Mouse (Mus musculus) MEL (cell line): Measurements from ENCODE around the gene Kif18a. TPM values are rescaled to one million over a fixed set of nuclear protein-coding genes. Genes with fewer than 3 reads are reported as not detected.

Experiments used
- DNase-seq: peaks from one replicate; pipeline ENCODE4 v3.0.0; 2011; ENCODE audit warnings: low read depth, low spot score
- H3K27ac ChIP-seq: 2 replicates; pipeline ENCODE4 v1.5.1; 2012; ENCODE audit warnings: low read depth, mild to moderate bottlenecking, control low read depth, low read length, moderate library complexity; ENCODE audit not compliant: control insufficient read depth
- H3K27me3 ChIP-seq, 2 experiments: fragments of 150-350 bp in 1 of 2; sonication (generic) in 1 of 2; 2 replicates each; pipeline ENCODE4 v1.6.1; 2012; ENCODE audit warnings: low read length in 2 of 2, mild to moderate bottlenecking in 2 of 2, improper control_type of control experiment in 1 of 2, moderate library complexity in 1 of 2; ENCODE audit not compliant: insufficient read depth in 2 of 2, control insufficient read depth in 1 of 2
- H3K36me3 ChIP-seq, 2 experiments: 2 replicates each; pipeline ENCODE4 v1.6.1; 2012 to 2014; ENCODE audit warnings: low read length in 2 of 2, improper control_type of control experiment in 1 of 2, inconsistent platforms in 1 of 2, mild to moderate bottlenecking in 1 of 2; ENCODE audit not compliant: insufficient read depth in 2 of 2, control insufficient read depth in 1 of 2
- H3K4me1 ChIP-seq, 2 experiments: fragments of 150-350 bp in 1 of 2; sonication (generic) in 1 of 2; 2 replicates each; pipeline ENCODE4 v1.6.1; 2012; ENCODE audit warnings: low read length in 2 of 2, improper control_type of control experiment in 1 of 2, mild to moderate bottlenecking in 1 of 2; ENCODE audit not compliant: insufficient read depth in 2 of 2, control insufficient read depth in 1 of 2
- H3K4me3 ChIP-seq, 2 experiments: fragments of 150-350 bp in 1 of 2; sonication (generic) in 1 of 2; 2 replicates each; pipeline ENCODE4 v1.5.1; 2012; ENCODE audit warnings: low read depth in 2 of 2, low read length in 2 of 2, mild to moderate bottlenecking in 2 of 2, moderate library complexity in 2 of 2, control low read depth in 1 of 2, improper control_type of control experiment in 1 of 2; ENCODE audit not compliant: control insufficient read depth in 1 of 2, insufficient read depth in 1 of 2
- H3K79me2 ChIP-seq: 2 replicates; pipeline ENCODE4 v1.6.1; 2012; ENCODE audit warnings: mild to moderate bottlenecking, low read length, moderate library complexity; ENCODE audit not compliant: control insufficient read depth, poor library complexity, insufficient read depth
- H3K9ac ChIP-seq: 2 replicates; pipeline ENCODE4 v1.6.1; 2012; ENCODE audit warnings: low read depth, mild to moderate bottlenecking, control low read depth, low read length, moderate library complexity; ENCODE audit not compliant: control insufficient read depth, poor library complexity, severe bottlenecking
- H3K9me3 ChIP-seq: fragments of 150-350 bp; sonication (generic); replicated peaks from 2 replicates; pipeline ENCODE4 v1.6.1; 2012; ENCODE audit warnings: mild to moderate bottlenecking, low read length, improper control_type of control experiment, moderate library complexity; ENCODE audit not compliant: insufficient read depth
- BHLHE40 ChIP-seq: IDR thresholded peaks from 2 replicates; pipeline ENCODE4 v1.6.1; 2012; ENCODE audit warnings: low read depth, mild to moderate bottlenecking, inconsistent platforms, low read length, improper control_type of control experiment, borderline replicate concordance
- CHD1 ChIP-seq: IDR thresholded peaks from 2 replicates; pipeline ENCODE4 v1.6.1; 2012; ENCODE audit warnings: low read depth, mild to moderate bottlenecking, inconsistent platforms, low read length, improper control_type of control experiment
- CHD2 ChIP-seq: IDR thresholded peaks from 2 replicates; pipeline ENCODE4 v1.6.1; 2011; ENCODE audit warnings: low read length, improper control_type of control experiment
- E2F4 ChIP-seq: IDR thresholded peaks from 2 replicates; pipeline ENCODE4 v1.6.1; 2011; ENCODE audit warnings: low read depth, low read length, improper control_type of control experiment, borderline replicate concordance
- EP300 ChIP-seq, 2 experiments: IDR thresholded peaks; 2 replicates each; pipeline ENCODE4 v1.6.1; 2011; ENCODE audit warnings: improper control_type of control experiment in 2 of 2, low read length in 2 of 2, low read depth in 1 of 2, mild to moderate bottlenecking in 1 of 2
- GABPA ChIP-seq: IDR thresholded peaks from 2 replicates; pipeline ENCODE4 v1.6.1; 2012; ENCODE audit warnings: low read depth, mild to moderate bottlenecking, inconsistent platforms, low read length, improper control_type of control experiment, moderate library complexity
- GATA1 ChIP-seq: IDR thresholded peaks from 2 replicates; pipeline ENCODE4 v1.6.1; 2011; ENCODE audit warnings: low read depth, low read length, improper control_type of control experiment
- MAFK ChIP-seq: IDR thresholded peaks from 2 replicates; pipeline ENCODE4 v1.6.1; 2011; ENCODE audit warnings: low read depth, mild to moderate bottlenecking, low read length, improper control_type of control experiment, borderline replicate concordance
- MAX ChIP-seq: IDR thresholded peaks from 2 replicates; pipeline ENCODE4 v1.6.1; 2011; ENCODE audit warnings: low read length, improper control_type of control experiment
- MAZ ChIP-seq: IDR thresholded peaks from 2 replicates; pipeline ENCODE4 v1.6.1; 2012; ENCODE audit warnings: low read depth, mild to moderate bottlenecking, inconsistent platforms, low read length, improper control_type of control experiment
- MEF2A ChIP-seq: IDR thresholded peaks from 2 replicates; pipeline ENCODE4 v1.6.1; 2014; ENCODE audit warnings: low read depth, mild to moderate bottlenecking, inconsistent platforms, low read length, improper control_type of control experiment; ENCODE audit not compliant: poor library complexity, insufficient replicate concordance, severe bottlenecking; ENCODE audit errors: extremely low read depth
- MXI1 ChIP-seq: IDR thresholded peaks from 2 replicates; pipeline ENCODE4 v1.6.1; 2011; ENCODE audit warnings: mild to moderate bottlenecking, low read depth, low read length, improper control_type of control experiment
- MYB ChIP-seq: IDR thresholded peaks from 2 replicates; pipeline ENCODE4 v1.6.1; 2011; ENCODE audit warnings: mild to moderate bottlenecking, low read depth, low read length, improper control_type of control experiment
- NELFE ChIP-seq: IDR thresholded peaks from 2 replicates; pipeline ENCODE4 v1.6.1; 2011; ENCODE audit warnings: low read depth, low read length, improper control_type of control experiment
- NRF1 ChIP-seq: IDR thresholded peaks from 2 replicates; pipeline ENCODE4 v1.6.1; 2014; ENCODE audit warnings: low read depth, mild to moderate bottlenecking, inconsistent platforms, low read length, improper control_type of control experiment, moderate library complexity; ENCODE audit not compliant: poor library complexity, insufficient read depth, severe bottlenecking
- POLR2AphosphoS2 ChIP-seq: IDR thresholded peaks from 2 replicates; pipeline ENCODE4 v1.6.1; 2011; ENCODE audit warnings: low read length, improper control_type of control experiment
- RCOR1 ChIP-seq: IDR thresholded peaks from 2 replicates; pipeline ENCODE4 v1.6.1; 2012; ENCODE audit warnings: low read depth, mild to moderate bottlenecking, inconsistent platforms, low read length, improper control_type of control experiment
- SIN3A ChIP-seq: IDR thresholded peaks from 2 replicates; pipeline ENCODE4 v1.6.1; 2012; ENCODE audit warnings: low read length, improper control_type of control experiment, inconsistent platforms
- SMC3 ChIP-seq: IDR thresholded peaks from 2 replicates; pipeline ENCODE4 v1.6.1; 2011; ENCODE audit warnings: low read depth, low read length, improper control_type of control experiment
- TAL1 ChIP-seq: IDR thresholded peaks from 2 replicates; pipeline ENCODE4 v1.6.1; 2012; ENCODE audit warnings: mild to moderate bottlenecking, inconsistent platforms, low read length, moderate library complexity, mixed read lengths
- TBP ChIP-seq: IDR thresholded peaks from 2 replicates; pipeline ENCODE4 v1.8.0; 2011; ENCODE audit warnings: low read depth, low read length, improper control_type of control experiment
- TCF12 ChIP-seq: IDR thresholded peaks from 2 replicates; pipeline ENCODE4 v1.6.1; 2014; ENCODE audit warnings: low read depth, mild to moderate bottlenecking, inconsistent platforms, low read length, improper control_type of control experiment, moderate library complexity
- UBTF ChIP-seq: IDR thresholded peaks from 2 replicates; pipeline ENCODE4 v1.6.1; 2012; ENCODE audit warnings: low read depth, mild to moderate bottlenecking, inconsistent platforms, low read length, improper control_type of control experiment, moderate library complexity, borderline replicate concordance; ENCODE audit not compliant: insufficient read depth
- USF1 ChIP-seq: IDR thresholded peaks from 2 replicates; pipeline ENCODE4 v1.6.1; 2014; ENCODE audit warnings: low read depth, mild to moderate bottlenecking, inconsistent platforms, low read length, improper control_type of control experiment, moderate library complexity
- USF2 ChIP-seq, 2 experiments: IDR thresholded peaks; 2 replicates each; pipeline ENCODE4 v1.6.1; 2011 to 2012; ENCODE audit warnings: improper control_type of control experiment in 2 of 2, low read length in 2 of 2, borderline replicate concordance in 1 of 2, inconsistent platforms in 1 of 2, low read depth in 1 of 2, mild to moderate bottlenecking in 1 of 2; ENCODE audit not compliant: insufficient read depth in 1 of 2
- ZC3H11A ChIP-seq: IDR thresholded peaks from 2 replicates; pipeline ENCODE4 v1.6.1; 2012; ENCODE audit warnings: low read depth, mild to moderate bottlenecking, inconsistent platforms, low read length, improper control_type of control experiment
- polyA plus RNA-seq, 2 experiments: library from polyadenylated mRNA; stranded (reverse) in 1 of 2; unstranded in 1 of 2; fragments of >175 nt in 1 of 2; fragments of >200 nt in 1 of 2; gene quantifications; 2 replicates each; pipeline versions ENCODE4 v1.2.1 to v1.2.4; 2012; ENCODE audit warnings: low replicate concordance in 2 of 2, low read depth in 1 of 2; ENCODE audit not compliant: insufficient read length in 2 of 2, insufficient read depth in 1 of 2, missing spikeins in 1 of 2
- total RNA-seq: library from RNA; depleted of rRNA; stranded (reverse); fragments of 300-350 nt; gene quantifications from 2 replicates; pipeline ENCODE4 v1.2.3, GENCODE M21; 2012

The Kif18a gene
- total and polyA plus RNA-seq, 3 experiments, result 7.9 to 10.2 TPM; not detected in 1

GRCm38 (mm10) chr2:109311369-109311768 lies 30.8 kb downstream of the Kif18a start:
- Histone ChIP-seq H3K36me3 (peaks cover 0 to 31% of the 10 kb centered on the region in 2 experiments; a peak in 2 of 4 replicates), H3K27me3 (no peaks in the 10 kb centered on the region)
- TF ChIP-seq MXI1 (no peak), USF2 (IDR thresholded peaks at IDR 0.05; ENCODE audit: borderline replicate concordance in 1 of 2, insufficient read depth in 1 of 2, low read depth in 1 of 2, low read length in 2 of 2) (no peak), RCOR1 (no peak), ZC3H11A (no peak), SMC3 (no peak), NELFE (no peak), GATA1 (no peak), MAZ (no peak), BHLHE40 (no peak), USF1 (no peak), MAFK (no peak), UBTF (no peak), TBP (no peak), GABPA (no peak), EP300 (IDR thresholded peaks at IDR 0.05; ENCODE audit: low read depth in 1 of 2, low read length in 2 of 2) (no peak), NRF1 (no peak), TAL1 (no peak)

GRCm38 (mm10) chr2:109331807-109332206 lies 51.3 kb downstream of the Kif18a start:
- H3K36me3 ChIP-seq, result peaks cover 9% of the 10 kb centered on the region in 2 experiments; a peak in 3 of 4 replicates
- DNase-seq, result no peak
- TF ChIP-seq UBTF (no peak), CHD2 (no peak), EP300 (IDR thresholded peaks at IDR 0.05; ENCODE audit: low read depth in 1 of 2, low read length in 2 of 2) (no peak), CHD1 (no peak), TAL1 (no peak), MEF2A (no peak), MYB (no peak), MAX (no peak), USF2 (IDR thresholded peaks at IDR 0.05; ENCODE audit: borderline replicate concordance in 1 of 2, insufficient read depth in 1 of 2, low read depth in 1 of 2, low read length in 2 of 2) (no peak), NELFE (no peak), RCOR1 (no peak), ZC3H11A (no peak), POLR2AphosphoS2 (no peak), SMC3 (no peak), MXI1 (no peak), SIN3A (no peak), NRF1 (no peak), TCF12 (no peak), E2F4 (no peak)

More at GRCm38 (mm10) chr2:109311369-109311768, 30.8 kb downstream of the Kif18a start:
- Histone ChIP-seq H3K27ac (no peak overlapping the region), H3K9me3 (no peaks in the 10 kb centered on the region), H3K4me3 (no peak overlapping the region), H3K79me2 (no peaks in the 10 kb centered on the region), H3K4me1 (no peaks in the 10 kb centered on the region), H3K9ac (no peak overlapping the region)
- no peak for DNase-seq

More at GRCm38 (mm10) chr2:109331807-109332206, 51.3 kb downstream of the Kif18a start:
- H3K27me3 ChIP-seq, result no peaks in the 10 kb centered on the region
- no peaks in the 10 kb centered on the region for H3K9me3 ChIP-seq
- H3K9ac ChIP-seq, result no peak overlapping the region
- peaks cover 3 to 5% of the 10 kb centered on the region in 2 experiments; a peak in 3 of 4 replicates for H3K4me1 ChIP-seq
- no peaks in the 10 kb centered on the region for H3K79me2 ChIP-seq
- H3K4me3 ChIP-seq, result no peak overlapping the region
- H3K27ac ChIP-seq, result no peak overlapping the region
